Mouse (Mus musculus) CH12.LX (cell line): Measurements from ENCODE around the gene Kcnip3.

Experiments used
- CHD2 ChIP-seq: IDR thresholded peaks from 2 replicates; pipeline ENCODE4 v1.6.1; 2011; ENCODE audit warnings: low read length, improper control_type of control experiment
- SMC3 ChIP-seq: IDR thresholded peaks from 2 replicates; pipeline ENCODE4 v1.6.1; 2011; ENCODE audit warnings: low read depth, low read length, improper control_type of control experiment
- TBP ChIP-seq: conservative IDR thresholded peaks from 2 replicates; pipeline ENCODE4 v1.6.1; 2011; ENCODE audit warnings: low read depth, low read length, improper control_type of control experiment

- TF ChIP-seq SMC3 (no peak), TBP (no peak), CHD2 (no peak)
These were observed 70.1 kb downstream of the Kcnip3 start for GRCm38 (mm10) chr2:127451748-127452147.
